Mouse (Mus musculus) embryonic fibroblast, embryonic 13.5 days (primary cell): ENCODE results near the gene Zbtb4.

Source experiments
- CTCF ChIP-seq: IDR thresholded peaks from 2 replicates; pipeline ENCODE4 v1.5.1; 2011; ENCODE audit warnings: mild to moderate bottlenecking, control low read depth, low read length, moderate library complexity, borderline replicate concordance; ENCODE audit not compliant: insufficient read depth
- POLR2A ChIP-seq: IDR thresholded peaks from 2 replicates; pipeline ENCODE4 v1.6.1; 2011; ENCODE audit warnings: low read depth, mild to moderate bottlenecking, control low read depth, low read length, moderate library complexity

GRCm38 (mm10) chr11:69804972-69805909 is 39.5 kb downstream of the Zbtb4 start, which contains the start of gene Tmem102:
- no peak for TF ChIP-seq POLR2A
- no peak for TF ChIP-seq CTCF
